Mouse (Mus musculus) layer of hippocampus, postnatal 25 days (tissue): ENCODE data around the gene 1700031F05Rik. TPM values are rescaled to one million over a fixed set of nuclear protein-coding genes. Genes with fewer than 3 reads are reported as not detected.
"Not testable (repeated sequence)": the region's sequence is repeated elsewhere in the genome, so short reads cannot be mapped to it uniquely, and the experiment has no call there.

Experiments
- DNase-seq, 2 experiments: peaks; one replicate each; pipeline ENCODE4 v3.0.0; 2022; ENCODE audit warnings: mixed read lengths in 2 of 2, low spot score in 1 of 2; ENCODE audit errors: extremely low spot score in 1 of 2
- total RNA-seq, 2 experiments: library from RNA; stranded (reverse); gene quantifications; 2 replicates each; pipeline ENCODE4 v1.2.3; 2021

1700031F05Rik gene
- total RNA-seq: not detected

DNA sequence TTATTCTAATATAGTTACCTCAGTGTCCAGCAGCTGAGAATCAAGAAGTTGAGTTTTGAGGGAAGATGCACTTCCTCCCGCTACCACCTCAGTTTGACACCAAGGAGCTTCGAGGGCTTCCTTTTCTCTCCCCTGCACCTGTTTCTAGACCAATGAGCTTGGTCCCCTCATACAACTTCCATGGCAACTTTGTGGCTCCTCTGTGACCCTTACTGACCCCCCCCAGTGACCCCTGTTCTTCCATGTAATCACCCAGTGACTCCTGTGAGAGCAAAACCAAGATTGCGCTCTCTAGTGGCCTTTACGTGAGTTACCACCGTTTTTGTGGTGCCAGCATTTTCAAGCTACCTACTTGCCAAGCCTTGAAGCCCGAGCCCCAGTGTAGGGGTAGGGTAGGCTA lies at the start of gene 1700031F05Rik:
Gene 1700031F05Rik, minus strand, starts transcription at position 101 of the 400 bp plus-strand sequence.
- DNase-seq: no peak

DNA sequence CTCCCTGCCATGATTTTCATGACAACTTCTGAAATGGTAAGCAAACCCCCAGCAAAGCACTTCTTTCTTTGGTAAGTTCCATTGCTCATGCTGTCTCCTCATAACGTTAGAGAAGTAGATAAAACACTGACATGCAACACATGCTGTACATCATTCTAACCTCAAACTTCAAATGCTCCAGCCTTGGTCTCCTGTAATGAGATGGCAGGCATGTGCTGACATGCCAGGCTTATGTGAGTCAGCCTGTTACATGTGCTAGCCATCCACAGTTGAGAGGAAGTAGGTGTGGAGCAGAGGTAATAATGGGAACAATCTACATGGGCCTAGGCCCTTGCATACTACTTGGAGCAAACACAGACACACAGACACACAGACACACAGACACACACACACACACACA lies 47.1 kb upstream of the 1700031F05Rik start:
- not testable (repeated sequence) for DNase-seq

DNA sequence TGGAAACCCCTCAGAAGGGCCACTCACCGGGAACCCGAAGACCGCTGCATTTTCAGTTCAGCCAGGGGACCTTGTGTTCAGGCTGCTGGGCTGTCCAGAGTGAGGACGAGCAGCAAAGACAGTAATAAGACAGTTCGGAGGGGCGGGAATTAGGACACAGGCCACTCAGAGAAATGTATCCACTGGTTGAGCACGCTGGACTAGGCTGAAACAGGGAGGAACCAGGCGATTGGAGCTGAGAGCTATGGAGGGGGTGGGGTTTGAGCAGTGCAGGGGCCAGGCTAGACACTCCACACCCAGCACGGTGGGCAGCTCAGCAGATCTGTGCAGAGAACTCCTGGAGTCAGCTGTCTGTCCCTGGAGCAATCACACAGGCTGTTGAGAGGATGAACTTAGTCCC lies 40.8 kb upstream of the 1700031F05Rik start, which contains the start of the genes Dmrtc1a and 1700011M02Rik:
Gene Dmrtc1a, minus strand, starts transcription at position 101 of the 400 bp plus-strand sequence.
Gene 1700011M02Rik, plus strand, starts transcription at position 319 of the 400 bp plus-strand sequence.
- not testable (repeated sequence) for DNase-seq

DNA sequence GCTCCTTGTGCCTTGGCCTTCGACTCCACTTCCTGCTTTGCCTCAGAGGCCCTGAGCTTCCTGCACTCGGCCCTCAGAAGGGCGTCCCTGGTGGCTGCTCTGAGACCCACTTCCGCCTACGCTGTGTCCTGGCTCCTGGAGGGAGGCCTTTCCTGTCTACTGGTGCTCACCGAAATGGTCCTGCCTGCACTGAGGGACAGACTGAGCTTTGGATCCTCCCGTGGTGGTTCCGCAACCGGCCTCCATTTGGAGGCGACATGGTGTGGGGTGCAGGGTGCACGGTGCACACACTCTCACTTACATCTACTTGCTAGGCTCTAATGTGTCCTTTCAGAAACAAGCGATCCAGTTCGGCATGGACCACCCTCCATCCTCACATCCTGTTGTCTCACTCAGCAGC lies 13.3 kb downstream of the 1700031F05Rik start, which contains the start of gene Dmrtc1c2:
Gene Dmrtc1c2, minus strand, starts transcription at position 101 of the 400 bp plus-strand sequence.
- not testable (repeated sequence) for DNase-seq

DNA sequence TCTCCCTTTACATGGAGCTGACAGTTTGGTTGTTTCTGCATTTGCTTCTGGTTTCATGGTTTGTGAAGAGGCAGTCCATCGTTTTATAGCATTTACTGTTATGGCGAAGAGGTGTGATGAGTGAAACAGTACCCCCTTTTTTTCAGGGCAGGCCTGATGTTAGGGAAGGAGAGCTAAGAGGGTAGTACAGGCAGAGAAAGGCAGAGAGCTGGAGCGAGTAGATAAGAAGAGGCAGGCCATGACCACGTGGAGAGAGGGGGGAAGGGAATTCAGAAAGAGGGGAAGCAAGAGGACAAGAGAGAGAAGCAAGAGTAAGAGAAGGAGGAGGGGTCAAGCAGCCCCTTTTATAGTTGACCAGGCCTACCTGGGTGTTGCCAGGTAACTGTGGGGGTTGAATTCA lies 55.5 kb downstream of the 1700031F05Rik start:
- DNase-seq: no peak

Other genes starting within 250 kb of the 1700031F05Rik start
- 10 to 100 TPM; 23.9 to 24.3 TPM for gene Phka1, start 223.7 kb downstream of the 1700031F05Rik start, total RNA-seq
- not detected for gene Gm3880, start 181.0 kb downstream of the 1700031F05Rik start, total RNA-seq
- gene Gm9112, start 160.3 kb downstream of the 1700031F05Rik start, total RNA-seq: not detected
- gene Dmrtc1b, start 160.1 kb downstream of the 1700031F05Rik start, total RNA-seq: not detected
- gene Dmrtc1c1, start 65.0 kb downstream of the 1700031F05Rik start, total RNA-seq: not detected
- not detected for gene Dmrtc1c2, start 13.4 kb downstream of the 1700031F05Rik start, total RNA-seq
- gene Dmrtc1a, start 40.7 kb upstream of the 1700031F05Rik start, total RNA-seq: 1 to 10 TPM; 4.5 to 4.8 TPM
- not detected for gene 1700011M02Rik, start 40.9 kb upstream of the 1700031F05Rik start, total RNA-seq
- not detected for gene 1700018G05Rik, start 60.4 kb upstream of the 1700031F05Rik start, total RNA-seq